Mouse (Mus musculus): Measurements from ENCODE around the gene Zfp961. TPM values are rescaled to one million over a fixed set of nuclear protein-coding genes. Genes with fewer than 3 reads are reported as not detected.
A peak's percentile ranks its signal among the peaks of the same experiment; 100 is the strongest.

Zfp961 gene
- total and polyA plus RNA-seq, 3 experiments, result 5.9 to 21.4 (median 14.9) TPM

GRCm38 (mm10) chr8:71948624-71949023 lies 2.2 kb upstream of the Zfp961 start:
- Histone ChIP-seq H3K4me2 (ENCODE audit: insufficient read depth, low read depth, poor library complexity, severe bottlenecking) (peak overlapping the region; percentile 88), H3K4me1 (ENCODE audit: control insufficient read depth in 1 of 2, insufficient read depth in 2 of 2) (peaks cover 0 to 54% of the 10 kb centered on the region in 2 experiments; a peak in 3 of 4 replicates), H3K27ac (ENCODE audit: insufficient read depth, low read depth) (no peak overlapping the region), H3K27me3 (replicated peaks) (no peaks in the 10 kb centered on the region), H3K36me3 (replicated peaks in 1 of 2; ENCODE audit: control insufficient read depth in 1 of 2, insufficient read depth in 1 of 2, low read length in 1 of 2) (peaks cover 0 to 3% of the 10 kb centered on the region in 2 experiments), H3K9ac (ENCODE audit: insufficient read depth, low read depth) (peak overlapping the region; percentile 63), H3K4me3 (replicated peaks in 1 of 3; ENCODE audit: low read depth in 2 of 3, low read length in 2 of 3, poor library complexity in 1 of 3) (peak overlapping the region in 2 of 3 experiments; percentile 20 to 35), H3K9me3 (replicated peaks; ENCODE audit: low read length) (no peaks in the 10 kb centered on the region), H3K79me2 (replicated peaks; ENCODE audit: control insufficient read depth, extremely low read depth, insufficient read depth, poor library complexity, severe bottlenecking) (peaks cover 15% of the 10 kb centered on the region)
- DNase-seq (ENCODE audit: extremely low read depth), result peak; percentile 44
- no peak for TF ChIP-seq E2F4 (IDR thresholded peaks at IDR 0.05; ENCODE audit: insufficient replicate concordance, low read depth, low read length)
- peak; percentile 63 for TF ChIP-seq EP300 (IDR thresholded peaks at IDR 0.05; ENCODE audit: low read length)
- no peak for TF ChIP-seq HCFC1 (IDR thresholded peaks at IDR 0.05; ENCODE audit: low read depth, low read length)
- TF ChIP-seq NRF1 (IDR thresholded peaks at IDR 0.05; ENCODE audit: low read depth, low read length), result no peak
- no peak for TF ChIP-seq TCF12 (IDR thresholded peaks at IDR 0.05; ENCODE audit: low read depth, low read length)
- TF ChIP-seq MAFK (IDR thresholded peaks at IDR 0.05; ENCODE audit: insufficient replicate concordance, low read length), result no peak
- TF ChIP-seq CHD1 (IDR thresholded peaks at IDR 0.05; ENCODE audit: low read depth, low read length), result 0 out of 2 replicates have a peak, but pooled peaks have one; percentile 38
- TF ChIP-seq BHLHE40 (IDR thresholded peaks at IDR 0.05; ENCODE audit: low read depth, low read length), result no peak
- peak; percentile 23; the same call in 1 of the 2 replicates for TF ChIP-seq JUND (conservative IDR thresholded peaks at IDR 0.05; ENCODE audit: low read depth, low read length)
- no peak for TF ChIP-seq KAT2A (IDR thresholded peaks at IDR 0.05; ENCODE audit: insufficient replicate concordance, low read length)
- 0 out of 2 replicates have a peak, but pooled peaks have one; percentile 45 for TF ChIP-seq SIN3A (IDR thresholded peaks at IDR 0.05; ENCODE audit: low read length)
- no peak for TF ChIP-seq POLR2AphosphoS2 (IDR thresholded peaks at IDR 0.05; ENCODE audit: low read depth, low read length)
- TF ChIP-seq IRF4 (IDR thresholded peaks at IDR 0.05; ENCODE audit: low read depth, low read length), result peak; percentile 72
- TF ChIP-seq USF2 (conservative IDR thresholded peaks at IDR 0.05; ENCODE audit: low read depth, low read length), result no peak
- no peak for TF ChIP-seq POLR2A (IDR thresholded peaks at IDR 0.05; ENCODE audit: low read depth, low read length)
- peak; percentile 43; the same call in 1 of the 2 replicates for TF ChIP-seq ELF1 (IDR thresholded peaks at IDR 0.05; ENCODE audit: low read depth, low read length)
- in situ Hi-C loops (cut with MboI; ENCODE audit: low pct_ligation_motif_present, low pct_unique_long_range_greater_than_20kb, low sequenced_read_pairs), result no loop called here
- dilution Hi-C loops (cut with MboI; ENCODE audit: extremely low pct_ligation_motif_present, extremely low pct_unique_long_range_greater_than_20kb, low sequenced_read_pairs), result no loop called here

GRCm38 (mm10) chr8:71951436-71952161 lies 761 bp downstream of the Zfp961 start:
- no peaks in the 10 kb centered on the region for H3K27me3 ChIP-seq (replicated peaks)
- dilution Hi-C loops (cut with MboI; ENCODE audit: extremely low pct_ligation_motif_present, extremely low pct_unique_long_range_greater_than_20kb, low sequenced_read_pairs), result no loop called here
- H3K36me3 ChIP-seq (replicated peaks in 1 of 2; ENCODE audit: control insufficient read depth in 1 of 2, insufficient read depth in 1 of 2, low read length in 1 of 2), result peaks cover 0 to 4% of the 10 kb centered on the region in 2 experiments
- H3K4me3 ChIP-seq (replicated peaks in 1 of 3; ENCODE audit: low read depth in 2 of 3, low read length in 2 of 3, poor library complexity in 1 of 3), result peak overlapping the region; percentile 70 to 93 (median 82)
- H3K9ac ChIP-seq (ENCODE audit: insufficient read depth, low read depth), result peak overlapping the region; percentile 65
- in situ Hi-C loops (cut with MboI; ENCODE audit: low pct_ligation_motif_present, low pct_unique_long_range_greater_than_20kb, low sequenced_read_pairs), result no loop called here
- H3K79me2 ChIP-seq (replicated peaks; ENCODE audit: control insufficient read depth, extremely low read depth, insufficient read depth, poor library complexity, severe bottlenecking), result peaks cover 18% of the 10 kb centered on the region
- no peak overlapping the region for H3K27ac ChIP-seq (ENCODE audit: insufficient read depth, low read depth)
- H3K4me1 ChIP-seq (ENCODE audit: control insufficient read depth in 1 of 2, insufficient read depth in 2 of 2), result peaks cover 0 to 49% of the 10 kb centered on the region in 2 experiments; a peak in 3 of 4 replicates
- H3K4me2 ChIP-seq (ENCODE audit: insufficient read depth, low read depth, poor library complexity, severe bottlenecking), result peak overlapping the region; percentile 99
- no peak for TF ChIP-seq E2F4 (IDR thresholded peaks at IDR 0.05; ENCODE audit: insufficient replicate concordance, low read depth, low read length)
- TF ChIP-seq MYC (IDR thresholded peaks at IDR 0.05; ENCODE audit: low read depth, low read length), result 0 out of 2 replicates have a peak, but pooled peaks have one; percentile 2
- TF ChIP-seq POLR2A (IDR thresholded peaks at IDR 0.05; ENCODE audit: low read depth, low read length), result no peak
- no peak for TF ChIP-seq EP300 (IDR thresholded peaks at IDR 0.05; ENCODE audit: low read length)
- no peak for TF ChIP-seq MAX (IDR thresholded peaks at IDR 0.05; ENCODE audit: low read length)
- TF ChIP-seq CHD2 (IDR thresholded peaks at IDR 0.05; ENCODE audit: low read length), result no peak; the same call in 1 of the 2 replicates
- no peak for TF ChIP-seq MAZ (IDR thresholded peaks at IDR 0.05; ENCODE audit: low read depth, low read length)
- TF ChIP-seq CHD1 (IDR thresholded peaks at IDR 0.05; ENCODE audit: low read depth, low read length), result no peak
- no peak for TF ChIP-seq JUN (IDR thresholded peaks at IDR 0.05; ENCODE audit: insufficient read depth, low read depth, low read length)
- H3K9me3 ChIP-seq (replicated peaks; ENCODE audit: low read length), result no peaks in the 10 kb centered on the region
- DNase-seq (ENCODE audit: extremely low read depth), result no peak

Data from CH12.LX (cell line).